Mouse (Mus musculus) c-Kit-positive CD71-positive TER-119-positive erythroid progenitor cells, embryonic 14.5 days (primary cell): Measurements from ENCODE around the gene Rai14.

Experiments used
- DNase-seq: peaks from one replicate; pipeline ENCODE4 v3.0.0-alpha.2; 2013; ENCODE audit warnings: low spot score

Gene Rai14

DNA sequence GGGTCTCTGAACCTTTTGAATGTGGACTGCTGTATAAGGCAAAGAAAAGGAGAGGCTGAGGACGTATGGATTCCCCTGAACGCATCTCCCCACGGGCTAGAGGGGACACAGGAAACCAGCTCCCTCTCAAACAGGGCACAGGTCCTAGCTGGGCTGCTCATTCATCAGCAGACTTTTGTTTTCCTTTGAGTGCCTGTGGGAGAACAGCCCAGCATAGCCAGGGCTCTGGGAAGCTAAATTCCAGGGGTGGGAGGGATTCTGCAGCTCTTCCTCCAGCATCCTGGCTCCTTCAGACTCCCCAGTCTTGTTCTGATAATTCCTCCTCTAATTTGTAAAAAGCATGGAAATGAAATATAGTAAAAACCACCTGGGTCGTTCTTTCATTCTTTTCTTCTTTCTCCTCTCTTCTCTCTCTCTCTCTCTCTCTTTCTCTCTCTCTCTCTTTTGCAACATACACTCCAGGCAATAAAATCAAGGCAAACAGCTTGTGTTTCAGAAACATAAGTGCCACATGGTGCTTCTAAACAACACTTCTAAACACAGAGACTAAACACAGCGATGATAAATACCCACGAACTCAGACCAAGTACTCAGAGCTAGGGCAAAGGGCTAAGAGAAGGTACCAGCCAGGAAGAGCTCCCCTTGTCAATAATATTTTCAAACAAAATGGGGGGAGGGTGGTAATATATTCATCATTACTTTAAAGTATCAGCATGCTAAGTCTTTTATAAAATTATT, 65.9 kb downstream of the Rai14 start:
- DNase-seq: no peak

DNA sequence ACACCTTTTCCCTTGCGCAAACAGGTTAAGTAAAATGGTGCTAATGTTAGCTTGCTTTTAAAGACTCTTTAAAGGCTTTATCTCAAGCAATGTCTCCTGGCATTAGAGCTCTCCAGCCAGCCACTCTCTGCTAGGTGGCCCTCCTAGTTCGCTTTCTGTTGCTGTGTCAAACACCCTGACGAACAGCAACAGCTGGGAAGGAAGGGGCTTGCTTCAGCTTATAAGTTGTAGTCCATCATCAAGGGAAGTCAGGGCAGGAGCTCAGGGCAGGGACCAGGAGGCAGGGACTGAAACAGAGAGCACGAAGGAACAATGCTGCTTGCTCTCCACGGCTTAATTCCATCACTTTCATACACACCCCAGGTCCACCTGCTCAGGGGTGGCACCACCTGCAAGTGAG, 68.1 kb downstream of the Rai14 start:
- DNase-seq: no peak

DNA sequence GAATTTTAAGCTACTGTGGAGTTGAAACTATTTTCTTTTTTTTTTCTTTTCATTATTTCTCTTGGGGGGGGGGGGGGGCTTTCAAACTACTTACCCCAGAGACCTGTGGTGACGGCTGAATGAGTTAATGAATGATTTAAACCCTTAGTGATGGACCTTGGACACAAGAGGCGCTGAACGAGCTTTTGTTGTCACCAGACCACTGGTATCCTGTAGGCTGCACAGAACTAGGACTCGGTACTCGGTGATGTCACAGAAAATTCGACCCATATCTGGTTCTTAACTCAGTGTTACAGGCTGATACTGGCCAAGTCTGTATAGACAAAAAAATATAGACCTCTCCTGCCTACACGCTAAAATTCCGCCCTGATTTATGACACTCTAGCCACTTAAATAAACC, 69.3 kb downstream of the Rai14 start:
- no peak for DNase-seq

DNA sequence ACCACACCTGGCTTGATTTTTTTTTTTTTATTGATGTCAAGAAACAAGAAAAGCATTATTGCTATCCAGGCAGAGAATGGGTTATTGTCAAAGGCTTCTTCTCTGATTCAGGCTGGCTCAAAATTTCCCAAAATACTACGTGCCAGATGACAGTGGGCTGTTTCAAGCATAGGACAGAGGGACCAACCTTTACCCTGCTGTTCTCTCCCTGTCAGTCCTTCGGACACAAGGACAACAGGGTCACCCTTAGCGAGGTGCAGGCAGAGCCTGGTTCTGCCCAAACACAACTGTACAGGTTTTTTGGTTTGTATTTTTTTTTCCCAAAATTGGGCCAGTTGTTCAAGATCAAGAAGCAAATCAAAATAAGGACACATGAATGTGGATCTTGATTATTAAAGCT, 70.6 kb downstream of the Rai14 start:
- no peak for DNase-seq

DNA sequence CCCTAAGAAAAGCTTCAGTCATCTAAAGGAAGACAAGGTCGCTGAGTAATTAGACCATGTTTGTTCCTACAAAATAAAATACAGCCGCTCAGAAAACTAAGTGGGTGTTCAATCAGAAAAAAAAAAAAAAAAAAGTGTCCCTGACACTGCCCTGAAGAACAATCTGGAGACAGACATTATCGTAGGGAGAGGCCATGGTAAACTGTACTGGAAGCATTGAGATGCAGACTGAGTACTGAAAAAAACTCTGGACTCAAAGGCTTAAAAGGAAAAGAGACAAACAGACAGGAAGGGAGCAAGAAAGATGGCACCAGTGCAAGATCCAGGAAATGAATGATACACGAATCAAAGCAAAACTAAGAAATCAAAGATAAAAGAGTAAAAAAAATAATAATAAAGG, 71.2 kb downstream of the Rai14 start:
- no peak for DNase-seq

DNA sequence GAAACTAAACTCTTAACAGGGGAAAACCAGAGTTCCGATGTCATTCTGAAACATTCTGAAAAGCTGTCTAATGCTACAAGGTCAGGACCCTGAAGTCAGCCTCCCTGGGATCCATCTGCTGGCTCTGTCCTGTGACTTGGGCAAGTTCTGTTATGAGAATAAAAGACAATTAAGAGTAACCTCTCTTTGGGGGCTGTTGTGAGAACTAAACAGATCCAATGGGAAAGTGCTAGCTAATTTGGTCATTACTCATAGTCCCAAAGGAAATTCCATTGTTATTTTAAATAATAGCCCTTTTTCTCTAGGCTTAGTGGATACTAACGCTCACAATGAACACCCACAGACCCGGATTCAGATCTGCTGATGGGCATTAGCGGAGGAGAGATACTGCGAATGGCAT, 72.0 kb downstream of the Rai14 start:
- no peak for DNase-seq

DNA sequence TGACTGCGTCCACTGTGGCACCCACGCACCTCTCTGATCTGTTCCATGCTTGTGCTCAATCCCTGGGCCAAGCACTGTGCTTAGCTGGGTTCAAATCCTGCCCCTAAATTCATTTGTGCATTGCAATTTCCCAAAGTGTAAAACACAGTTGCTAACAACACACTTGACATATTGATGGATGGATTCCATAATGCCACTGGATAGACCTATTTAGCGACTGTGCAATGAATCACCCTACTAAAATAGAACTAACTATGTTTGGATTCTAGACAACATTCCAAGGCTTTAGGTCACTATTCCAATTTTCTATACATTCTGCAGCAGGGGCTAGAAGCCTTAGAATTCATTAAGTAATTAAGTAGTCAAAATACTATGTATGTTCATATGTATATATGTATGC, 73.7 kb downstream of the Rai14 start:
- DNase-seq: no peak

DNA sequence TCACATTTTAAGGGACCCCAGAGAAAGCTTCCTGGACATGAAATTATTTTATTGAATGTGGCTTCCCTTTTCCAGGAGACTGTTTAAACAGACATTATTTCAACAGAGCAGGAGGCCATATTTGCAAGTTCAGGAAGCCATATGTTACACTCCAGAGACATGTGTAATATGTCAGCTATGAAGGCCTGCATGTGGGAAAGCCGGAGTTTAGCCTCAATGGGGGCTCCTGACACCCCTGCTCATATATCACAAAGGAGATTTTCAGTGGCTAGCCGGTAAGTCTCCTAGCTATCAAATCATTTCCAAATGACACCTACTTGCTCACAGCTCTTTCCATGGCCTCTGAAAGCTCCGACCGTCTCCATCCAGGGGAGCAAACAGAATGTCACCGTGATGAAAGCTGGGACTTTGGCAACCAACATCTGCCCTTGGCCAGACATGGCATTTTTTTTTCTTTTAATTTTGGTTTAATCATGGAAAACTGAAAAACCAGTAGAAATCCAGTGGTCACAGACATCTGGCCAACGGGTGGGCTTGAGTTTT, 77.1 kb downstream of the Rai14 start:
- no peak for DNase-seq

DNA sequence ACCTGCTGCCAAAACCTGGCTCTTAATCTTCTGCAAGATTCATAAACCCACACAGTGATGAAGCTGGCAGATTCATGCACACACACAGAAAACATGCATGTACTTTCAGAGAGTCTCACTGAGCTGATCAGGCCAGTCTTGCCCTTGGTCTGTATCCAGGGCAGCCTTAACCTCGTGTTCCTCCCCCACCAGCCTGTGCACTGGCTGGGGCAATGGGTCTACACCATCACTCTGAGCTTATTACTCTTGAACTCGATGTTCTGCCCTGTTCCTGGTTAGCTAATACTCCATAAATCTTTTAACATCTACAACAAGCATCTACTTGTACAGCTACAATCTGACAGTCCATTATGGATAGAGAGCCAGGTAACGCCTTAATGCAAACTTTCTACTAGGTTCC, 77.6 kb downstream of the Rai14 start:
- no peak for DNase-seq

DNA sequence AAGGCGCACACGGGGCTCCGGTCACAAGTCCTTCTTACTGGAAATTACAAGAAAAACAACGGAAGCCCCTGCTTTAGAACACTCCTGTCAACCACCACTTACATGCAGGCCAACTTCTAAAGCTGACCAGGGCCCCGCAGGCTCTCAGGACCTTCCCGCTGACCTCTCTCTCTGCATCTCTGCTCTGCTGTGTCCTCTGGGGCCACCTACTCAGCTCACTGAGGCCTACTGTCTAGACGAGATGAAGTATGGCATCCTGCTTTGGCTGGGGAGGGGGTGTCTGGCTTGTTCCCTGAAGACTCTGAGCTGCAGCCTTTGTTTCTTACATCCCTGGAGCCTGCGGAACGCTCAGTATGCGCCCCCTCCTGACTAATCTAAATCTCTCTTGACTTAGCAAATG, 79.3 kb downstream of the Rai14 start:
- no peak for DNase-seq

DNA sequence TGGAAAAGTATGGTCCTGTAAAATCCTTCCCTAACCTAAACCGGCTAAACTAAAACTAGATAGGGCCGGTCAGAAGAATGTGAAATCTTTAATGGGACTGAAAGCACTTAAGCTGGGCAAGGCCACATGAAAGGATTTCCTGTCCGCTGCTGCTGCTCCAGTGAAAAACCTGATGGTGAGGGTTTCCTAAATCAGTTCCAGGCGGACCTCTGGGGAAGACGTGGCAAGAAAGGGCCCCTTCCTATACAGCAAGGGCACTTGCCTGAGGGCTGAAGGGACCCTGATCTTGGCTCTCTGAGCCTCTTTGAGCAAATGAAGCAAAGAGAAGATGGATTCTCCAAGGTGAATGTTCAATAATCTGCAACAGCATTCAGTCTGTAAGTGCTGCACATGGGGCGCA, 80.2 kb downstream of the Rai14 start:
- DNase-seq: no peak

DNA sequence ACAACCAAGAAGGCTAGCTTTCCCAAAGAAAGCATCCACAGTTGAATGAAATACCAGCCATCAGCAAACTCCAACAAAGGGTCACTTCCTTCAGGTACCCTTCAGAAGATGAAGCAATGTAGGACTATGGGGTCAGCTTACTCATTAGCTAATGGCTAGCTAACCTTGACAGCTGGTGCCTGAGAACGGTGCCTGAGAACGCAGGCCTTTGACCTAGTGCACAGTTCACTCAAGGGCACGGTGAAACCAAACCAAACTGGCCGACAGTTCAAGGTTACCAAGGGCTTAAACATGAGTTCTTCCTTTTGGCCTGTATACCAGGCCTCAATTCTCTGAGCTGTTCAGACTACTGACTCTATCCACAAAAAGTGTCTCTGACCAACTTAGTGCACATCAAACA, 81.0 kb downstream of the Rai14 start:
- DNase-seq: no peak

DNA sequence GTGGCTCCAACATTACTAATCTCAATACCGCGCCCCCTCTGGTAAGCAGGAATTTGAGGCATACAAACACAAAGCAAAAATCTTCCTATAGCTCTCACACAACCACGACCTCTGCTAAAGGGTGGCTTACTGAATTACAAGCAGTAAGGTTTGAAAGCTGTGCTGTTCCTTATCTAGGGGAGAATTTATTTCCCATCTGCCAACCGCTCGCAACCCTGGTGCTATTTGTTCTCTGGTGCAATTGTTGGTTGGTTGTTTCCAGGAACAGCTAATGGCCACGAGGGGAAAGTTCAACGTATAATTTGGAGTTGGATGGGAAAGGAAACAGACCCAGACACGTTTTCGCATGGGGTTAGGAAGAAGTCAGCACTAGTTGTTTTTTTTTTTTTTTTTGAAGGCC, 81.8 kb downstream of the Rai14 start:
- no peak for DNase-seq

DNA sequence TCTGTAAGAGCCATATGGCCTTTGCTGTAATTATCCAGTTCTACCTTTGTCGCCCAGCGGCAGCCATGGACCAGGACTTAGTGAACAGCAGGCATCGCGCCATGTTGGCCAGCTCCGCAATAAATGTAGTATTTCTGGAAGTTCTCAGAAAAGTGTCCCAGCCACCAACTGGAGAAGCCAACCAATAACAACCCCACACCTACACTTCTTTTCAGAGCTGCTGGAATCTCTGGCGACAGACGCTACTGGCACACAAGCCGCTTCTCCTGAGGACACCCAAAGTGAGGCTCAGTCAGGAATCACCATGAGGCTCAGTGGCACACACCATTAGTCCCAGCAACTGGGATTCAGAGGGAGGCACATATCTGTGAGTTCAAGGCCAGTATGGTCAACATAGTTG, 82.4 kb downstream of the Rai14 start:
- DNase-seq: no peak

DNA sequence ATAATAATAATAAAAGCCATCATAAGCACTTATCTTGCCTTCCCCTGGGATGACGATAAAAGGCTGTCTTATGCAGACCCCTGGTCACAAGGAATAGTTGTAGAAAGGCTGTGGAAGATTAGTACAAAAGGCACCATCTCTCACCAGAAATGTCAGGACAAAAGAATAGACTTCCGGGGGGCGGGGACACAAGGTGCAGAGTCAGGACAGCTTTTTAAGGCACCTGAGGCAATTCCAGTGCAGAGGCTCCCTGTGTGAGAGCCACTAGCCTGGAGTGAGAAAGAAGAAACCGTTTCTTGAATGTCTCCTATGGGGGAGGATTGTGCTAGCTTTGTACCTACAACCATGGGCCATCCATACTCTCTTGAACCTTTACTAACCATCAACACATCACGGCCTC, 82.9 kb downstream of the Rai14 start:
- no peak for DNase-seq

DNA sequence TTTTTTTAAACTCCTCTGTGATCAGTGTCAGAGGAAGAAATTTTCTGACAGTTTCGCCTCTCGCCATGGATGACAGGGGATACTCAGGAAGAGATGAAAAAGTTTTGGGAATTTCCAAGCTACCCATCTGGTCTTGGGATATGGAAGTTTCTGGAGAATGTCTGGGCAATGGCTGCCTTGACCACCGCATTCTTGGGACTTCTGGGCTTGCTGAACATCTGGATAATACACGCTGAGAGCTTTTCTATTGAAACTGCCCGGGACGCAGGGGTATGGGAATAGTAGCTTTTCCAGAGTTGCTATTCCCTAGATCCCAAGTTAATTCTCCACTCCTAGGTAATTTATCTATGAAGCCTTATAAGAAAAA, 85.5 kb downstream of the Rai14 start:
- DNase-seq: no peak

DNA sequence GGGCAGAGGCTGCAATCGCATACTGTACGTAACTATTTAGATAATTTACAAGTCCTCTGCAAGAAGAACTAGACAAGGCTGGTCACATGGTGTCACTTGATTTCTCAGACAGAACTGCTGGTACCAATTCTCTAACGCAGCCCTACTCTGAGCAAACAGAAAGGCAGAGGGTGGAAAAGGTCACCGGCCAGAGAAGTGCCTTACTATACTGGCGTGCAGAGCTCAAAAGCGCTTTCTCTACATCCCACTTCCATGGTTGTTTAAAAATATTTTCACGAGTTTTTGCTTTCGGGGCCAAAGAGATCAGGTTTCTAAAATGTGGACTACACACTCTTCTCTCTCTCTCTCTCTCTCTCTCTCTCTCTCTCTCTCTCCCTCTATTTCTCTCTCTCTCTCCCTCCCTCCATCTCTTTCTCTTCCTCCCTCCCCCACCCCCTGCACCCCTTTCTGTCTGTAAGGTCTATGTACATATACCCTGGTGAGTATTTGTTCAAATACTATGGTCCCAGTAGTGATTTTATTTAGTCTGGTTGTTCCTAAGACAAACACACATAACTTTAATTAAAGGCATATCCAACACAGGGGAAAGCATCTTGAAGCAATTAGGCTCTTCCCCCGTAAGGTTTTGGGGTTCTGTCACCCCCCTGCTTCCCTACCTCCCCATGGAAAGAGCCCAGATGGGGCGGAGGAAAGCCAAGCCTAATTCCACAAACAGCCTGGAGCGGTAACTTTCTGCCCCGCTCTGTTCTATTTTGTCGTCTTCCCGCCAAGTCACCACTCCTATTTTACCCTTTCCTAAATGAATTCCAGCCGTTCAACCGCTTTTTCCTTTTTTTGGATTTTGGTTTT, 86.1 kb downstream of the Rai14 start:
- DNase-seq: no peak

DNA sequence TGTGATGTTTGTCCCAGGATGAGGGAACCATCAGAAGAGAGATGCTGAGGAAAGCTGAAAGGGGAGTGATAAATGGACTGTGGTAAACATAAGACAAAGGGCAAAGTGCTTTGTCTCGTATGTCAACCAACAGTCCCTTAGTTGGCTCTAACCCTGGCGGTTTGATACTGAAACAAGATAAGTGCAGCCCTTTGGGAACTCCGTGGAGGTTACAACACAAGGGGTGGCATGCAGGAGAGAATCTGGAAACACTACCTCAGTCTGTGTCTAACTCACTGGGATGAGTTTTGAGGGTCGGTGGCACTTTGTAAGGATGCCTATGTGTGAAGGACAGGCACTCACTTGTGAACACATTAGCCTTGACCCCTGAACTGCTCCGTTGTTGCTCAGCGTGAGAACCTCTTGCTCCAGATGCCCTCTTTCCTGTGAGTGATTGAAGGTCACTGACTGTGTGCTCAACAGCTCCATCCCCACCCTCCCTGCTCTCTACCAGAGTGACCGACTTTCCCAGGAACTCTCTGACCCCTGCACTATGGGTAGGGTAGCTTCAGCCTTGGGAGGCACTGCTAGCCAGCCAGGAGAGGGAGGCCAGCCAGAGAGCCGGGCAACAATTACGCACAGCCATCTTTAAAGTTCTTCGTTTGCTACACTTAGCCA, 90.7 kb downstream of the Rai14 start:
- no peak for DNase-seq

DNA sequence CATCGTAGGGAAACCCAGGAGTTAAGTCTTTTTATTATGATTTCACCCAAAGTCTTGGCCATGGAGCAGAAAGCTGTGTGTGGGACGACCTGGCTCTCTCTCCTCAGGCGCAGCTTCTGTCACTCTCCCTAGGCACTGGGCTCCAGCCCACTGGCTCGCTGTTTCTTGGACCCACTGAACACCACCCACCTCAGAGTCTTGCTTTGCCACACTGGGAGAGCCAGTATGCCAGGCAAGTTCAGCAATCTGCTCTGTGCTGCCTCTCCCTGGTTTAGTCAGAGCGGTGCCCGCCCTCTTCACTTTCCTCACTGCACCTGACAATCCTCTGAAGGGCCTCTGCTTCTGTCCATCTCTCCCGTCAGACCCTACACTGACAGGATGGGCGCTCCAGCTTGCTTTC, 93.2 kb downstream of the Rai14 start:
- DNase-seq: no peak

DNA sequence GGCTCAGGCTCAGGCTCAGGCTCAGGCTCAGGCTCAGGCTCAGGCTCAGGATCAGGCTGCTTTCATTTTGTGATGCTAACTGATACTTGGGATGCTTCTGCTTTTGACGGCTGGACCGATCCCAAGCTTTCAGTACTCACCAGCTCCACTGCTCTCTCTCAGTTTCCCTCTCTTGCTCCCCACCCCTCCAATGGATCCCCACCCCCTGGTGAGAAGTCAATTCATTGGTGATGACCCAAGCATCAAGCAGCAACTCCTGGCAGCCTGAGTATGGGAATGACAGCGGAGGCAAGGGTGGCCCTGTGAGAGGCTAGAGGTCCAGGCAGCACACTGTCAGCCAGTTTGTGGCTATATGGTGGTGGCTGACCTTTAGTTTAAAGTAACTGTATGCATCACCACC, 94.7 kb downstream of the Rai14 start:
- no peak for DNase-seq

DNA sequence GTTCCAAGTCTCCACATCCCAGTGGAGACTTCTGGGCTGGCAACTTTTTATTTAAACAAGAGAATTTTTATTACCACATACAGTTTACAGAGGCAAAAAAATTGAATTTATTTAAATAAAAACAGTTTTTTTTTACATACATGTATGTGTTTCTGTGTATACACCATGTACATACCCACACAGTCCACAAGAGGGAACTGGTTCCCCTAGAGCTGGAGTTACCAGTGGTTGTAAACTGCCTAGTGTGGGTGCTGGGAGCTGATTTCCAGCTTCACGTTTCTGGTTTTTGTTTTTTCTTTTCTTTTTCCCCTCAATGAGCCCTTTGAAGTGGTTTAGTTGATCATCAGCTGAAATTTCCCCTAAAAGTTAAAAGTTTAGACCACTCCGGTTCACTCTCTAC, 96.1 kb downstream of the Rai14 start:
- no peak for DNase-seq

DNA sequence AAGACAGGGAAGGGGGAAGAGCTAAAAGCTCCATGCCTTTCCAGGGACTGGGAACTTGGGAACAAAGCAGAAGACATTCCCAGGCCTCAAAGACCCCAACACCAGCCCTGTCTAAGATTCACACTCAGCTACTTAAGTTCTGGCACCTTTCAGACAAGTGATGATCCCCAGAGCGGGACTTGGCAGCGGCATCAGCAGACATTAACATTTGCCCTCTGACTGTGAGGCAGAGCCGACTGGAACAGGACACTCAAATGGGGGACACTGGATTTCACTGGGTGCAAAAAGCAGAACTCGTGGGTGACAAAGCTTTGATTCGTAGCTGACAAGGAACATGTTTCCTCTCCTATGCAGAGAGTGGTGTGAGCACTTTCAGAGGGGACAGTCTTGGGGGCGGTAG, 98.4 kb downstream of the Rai14 start:
- DNase-seq: no peak

DNA sequence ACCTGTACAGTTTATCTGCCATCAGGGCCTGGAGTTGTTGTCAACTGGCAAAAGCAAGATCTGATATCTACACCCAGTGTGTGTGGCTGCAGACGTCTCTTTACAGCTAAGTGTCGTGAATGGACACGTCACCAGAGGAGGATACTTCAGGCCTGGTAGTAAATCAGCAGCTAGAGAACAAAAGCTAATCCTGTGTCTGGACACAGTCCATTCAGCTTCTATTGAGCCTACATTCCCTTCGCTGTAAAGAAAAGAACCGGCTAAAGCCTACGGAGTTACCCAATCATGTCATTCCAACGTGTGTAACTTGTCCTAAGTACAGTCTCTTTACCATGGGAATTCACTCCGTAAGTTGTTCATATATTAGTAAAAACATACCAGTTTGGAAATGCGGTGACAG, 103.4 kb downstream of the Rai14 start:
- no peak for DNase-seq
